Mouse (Mus musculus): ENCODE data around the gene Trim17.

Gene Trim17

GRCm38 (mm10) chr11:58968551-58968950, 14.1 kb downstream of the Trim17 start:
- DNase-seq (ENCODE audit: low read depth, low spot score) = no peak

- no peak for DNase-seq (ENCODE audit: low read depth, low spot score)
These were observed 14.5 kb downstream of the Trim17 start for GRCm38 (mm10) chr11:58969027-58969426.

- DNase-seq (ENCODE audit: low read depth, low spot score) = no peak
These were observed 15.2 kb downstream of the Trim17 start for GRCm38 (mm10) chr11:58969659-58970058.

- no peak for DNase-seq (ENCODE audit: low read depth, low spot score)
These were observed 16.5 kb downstream of the Trim17 start for GRCm38 (mm10) chr11:58970831-58971530.

GRCm38 (mm10) chr11:58971796-58972195, 17.3 kb downstream of the Trim17 start:
- DNase-seq (ENCODE audit: low read depth, low spot score) = no peak

DNA sequence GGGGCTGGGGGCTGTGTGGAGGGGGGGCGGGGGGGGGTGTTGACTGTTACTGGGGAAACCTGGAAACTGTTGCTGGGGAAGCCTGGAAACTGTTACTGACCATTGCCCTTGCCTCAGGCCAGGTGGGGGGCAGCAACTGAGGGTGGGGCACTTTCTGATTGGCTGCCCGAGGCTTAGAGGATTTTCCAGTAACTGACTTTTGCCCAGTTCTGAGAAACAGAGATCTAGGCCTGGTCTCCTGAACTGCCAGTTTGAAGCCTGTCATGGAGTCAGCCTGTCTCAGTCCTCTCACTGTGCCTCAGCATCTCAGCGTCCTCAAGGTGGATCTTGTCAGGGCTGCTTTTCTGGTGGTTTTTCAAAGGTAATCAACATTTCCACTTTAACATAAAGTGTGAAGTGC, 19.9 kb downstream of the Trim17 start:
- no peak for DNase-seq (ENCODE audit: low read depth, low spot score)

DNA sequence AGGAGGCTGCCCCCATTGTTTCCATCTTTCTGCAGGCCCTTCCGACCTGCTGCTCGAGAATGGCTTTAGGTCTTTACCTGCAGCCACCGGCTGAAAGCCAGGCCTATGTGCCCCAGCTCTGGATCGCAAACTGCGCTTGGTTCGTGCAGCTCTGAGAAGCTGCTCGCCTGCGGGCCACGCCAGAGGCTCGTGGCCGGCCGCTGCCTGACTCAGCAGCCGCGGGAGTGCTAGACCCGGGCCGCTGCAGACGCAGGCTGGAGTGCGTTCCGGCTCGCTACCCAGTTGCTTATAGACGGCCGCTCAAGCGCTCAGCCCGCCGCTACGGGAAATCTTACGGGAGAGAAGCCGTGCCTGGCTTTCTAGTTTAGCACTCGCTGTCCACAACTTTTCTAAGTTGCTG, 22.7 kb downstream of the Trim17 start:
- no peak for DNase-seq (ENCODE audit: low read depth, low spot score)

DNA sequence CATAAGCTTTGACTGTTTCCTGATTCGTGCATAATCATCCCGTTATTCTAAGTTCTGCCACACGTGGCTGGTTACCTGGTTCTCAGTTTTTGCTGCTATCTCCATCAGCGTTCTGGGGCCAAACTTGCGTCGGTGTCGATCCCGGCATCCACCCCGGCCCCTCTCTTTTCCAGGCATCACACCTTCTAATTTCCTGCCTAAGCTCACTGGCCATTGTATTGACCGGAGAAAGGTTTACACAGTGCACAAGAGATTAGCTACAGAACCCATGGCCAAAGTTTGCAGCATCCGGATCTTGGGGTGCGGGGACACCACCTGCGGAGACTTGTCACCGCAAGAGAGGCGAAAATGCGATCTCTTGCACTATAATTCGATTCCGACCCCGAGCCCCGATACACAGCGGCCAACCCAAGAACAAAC, 23.1 kb downstream of the Trim17 start:
- no peak for DNase-seq (ENCODE audit: low read depth, low spot score)

DNA sequence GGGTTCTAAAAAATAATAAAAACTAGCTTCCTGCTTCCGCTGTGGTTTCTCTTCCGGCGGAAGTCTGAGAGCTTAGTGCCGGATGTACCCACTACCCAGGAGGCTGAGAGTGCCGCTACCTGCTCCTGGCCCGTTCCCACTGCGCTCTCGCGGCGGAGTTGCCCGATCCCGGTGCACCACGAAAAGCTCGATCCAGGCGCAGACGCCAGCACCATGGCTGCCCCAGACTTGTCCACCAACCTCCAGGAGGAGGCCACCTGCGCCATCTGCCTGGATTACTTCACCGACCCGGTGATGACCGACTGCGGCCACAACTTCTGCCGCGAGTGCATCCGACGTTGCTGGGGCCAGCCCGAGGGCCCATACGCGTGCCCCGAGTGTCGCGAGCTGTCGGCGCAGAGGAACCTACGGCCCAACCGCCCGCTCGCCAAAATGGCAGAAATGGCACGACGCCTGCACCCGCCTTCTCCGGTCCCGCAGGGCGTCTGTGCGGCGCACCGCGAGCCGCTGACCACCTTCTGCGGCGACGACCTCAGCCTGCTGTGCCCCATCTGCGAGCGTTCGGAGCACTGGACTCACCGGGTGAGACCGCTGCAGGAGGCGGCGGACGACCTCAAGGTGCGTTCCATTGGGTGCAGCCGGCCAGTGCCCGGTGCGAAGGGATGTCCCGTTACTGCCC, 23.7 kb downstream of the Trim17 start, which contains the start of gene Trim11:
TSS of gene Trim11 (plus strand) at position 67 of the 679 bp plus-strand sequence.
- peak; percentile 43 for DNase-seq (ENCODE audit: low read depth, low spot score)

DNA sequence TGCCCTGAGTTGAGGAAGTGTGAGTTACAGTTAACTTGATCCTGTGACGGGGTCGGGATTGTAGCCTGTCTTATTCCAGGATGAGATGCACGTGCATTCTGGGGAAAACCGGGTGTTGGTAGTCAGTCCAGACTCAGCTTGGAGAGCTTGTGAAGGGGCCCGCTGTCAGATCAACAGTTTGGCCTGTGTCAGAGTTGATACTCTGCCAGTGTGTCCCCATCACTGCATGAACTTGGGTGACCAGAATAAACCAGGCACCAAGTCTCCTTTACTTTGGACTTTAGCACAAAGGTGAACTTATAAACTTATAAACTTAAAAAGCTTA, 24.2 kb downstream of the Trim17 start:
- no peak for DNase-seq (ENCODE audit: low read depth, low spot score)

DNA sequence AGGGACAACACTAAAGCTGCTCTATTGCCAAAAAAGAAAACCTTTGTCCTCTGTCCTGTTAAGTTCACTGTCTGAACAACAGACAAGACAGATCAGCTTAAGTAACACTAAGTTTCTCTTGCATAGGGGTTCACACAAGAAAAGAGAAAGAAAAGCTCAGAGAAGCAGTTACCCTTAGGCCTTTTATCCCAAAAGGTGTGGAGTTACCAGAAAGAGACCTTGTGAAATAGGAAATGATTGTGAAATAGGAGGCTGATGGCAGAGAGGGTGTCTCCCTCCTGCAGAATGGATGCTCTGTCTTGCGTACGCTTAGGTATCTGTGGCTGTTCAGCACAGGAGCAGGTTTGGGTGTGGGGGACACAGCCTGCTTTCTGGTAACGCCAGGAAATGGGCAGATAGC, 24.7 kb downstream of the Trim17 start:
- DNase-seq (ENCODE audit: low read depth, low spot score) = no peak

GRCm38 (mm10) chr11:58979661-58980060, 25.2 kb downstream of the Trim17 start:
- DNase-seq (ENCODE audit: low read depth, low spot score) = no peak

- no peak for DNase-seq (ENCODE audit: low read depth, low spot score)
These were observed 26.0 kb downstream of the Trim17 start for GRCm38 (mm10) chr11:58980381-58980990.

- DNase-seq (ENCODE audit: low read depth, low spot score) = no peak
These were observed 27.3 kb downstream of the Trim17 start for GRCm38 (mm10) chr11:58981541-58982447.

- no peak for DNase-seq (ENCODE audit: low read depth, low spot score)
These were observed 28.1 kb downstream of the Trim17 start for GRCm38 (mm10) chr11:58982471-58983097.

DNA sequence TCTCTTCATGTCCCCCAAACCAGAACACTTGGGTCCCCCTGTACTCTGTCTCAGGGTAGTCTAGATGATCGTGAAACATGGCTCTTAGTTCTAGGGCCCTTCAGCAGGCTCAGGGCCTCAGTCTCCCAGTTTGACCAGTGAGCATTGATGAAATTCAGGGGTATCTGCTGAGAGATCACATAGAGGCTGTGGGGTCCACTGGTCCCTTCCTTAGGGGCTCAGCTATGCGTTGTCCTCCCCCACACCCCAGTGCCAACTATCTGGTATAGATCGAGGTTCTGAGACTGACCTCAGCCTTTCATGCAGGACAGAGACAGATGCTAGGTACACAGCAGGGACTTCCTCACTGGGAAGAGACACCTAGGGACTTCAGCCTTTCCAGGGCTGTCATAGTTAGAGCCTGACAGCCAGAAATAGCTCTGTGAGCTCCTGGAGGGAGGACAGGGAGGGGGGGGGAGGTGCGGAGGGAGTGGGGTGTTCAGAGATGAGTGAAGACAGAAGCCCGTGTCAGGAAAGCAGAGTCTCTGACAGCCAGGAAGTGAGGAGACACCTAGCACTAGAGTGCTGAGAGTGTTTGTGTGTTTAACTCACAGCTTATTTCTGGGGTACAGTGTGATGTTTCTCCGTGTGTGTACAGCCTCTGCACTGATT, 29.3 kb downstream of the Trim17 start:
- DNase-seq (ENCODE audit: low read depth, low spot score) = no peak

DNA sequence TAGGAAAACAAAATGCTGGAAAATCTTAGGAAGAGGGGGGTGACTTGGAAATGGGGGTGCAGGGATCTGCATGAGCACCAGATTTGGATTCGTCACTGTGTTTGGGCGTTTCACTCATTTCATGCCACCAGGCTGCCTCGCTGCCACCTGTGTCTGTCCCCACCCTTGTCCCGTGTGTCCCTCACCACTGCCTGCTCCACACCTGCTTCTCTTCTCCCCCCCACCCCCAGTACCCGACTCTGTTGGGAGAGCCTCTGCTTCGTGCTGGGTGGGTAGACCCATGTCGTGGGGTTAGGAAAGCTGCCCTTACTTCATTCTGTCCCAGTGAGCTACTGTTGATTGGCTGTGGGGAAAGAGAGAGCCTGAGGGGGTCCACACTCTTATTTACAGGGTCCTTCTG, 30.2 kb downstream of the Trim17 start:
- DNase-seq (ENCODE audit: low read depth, low spot score) = no peak

DNA sequence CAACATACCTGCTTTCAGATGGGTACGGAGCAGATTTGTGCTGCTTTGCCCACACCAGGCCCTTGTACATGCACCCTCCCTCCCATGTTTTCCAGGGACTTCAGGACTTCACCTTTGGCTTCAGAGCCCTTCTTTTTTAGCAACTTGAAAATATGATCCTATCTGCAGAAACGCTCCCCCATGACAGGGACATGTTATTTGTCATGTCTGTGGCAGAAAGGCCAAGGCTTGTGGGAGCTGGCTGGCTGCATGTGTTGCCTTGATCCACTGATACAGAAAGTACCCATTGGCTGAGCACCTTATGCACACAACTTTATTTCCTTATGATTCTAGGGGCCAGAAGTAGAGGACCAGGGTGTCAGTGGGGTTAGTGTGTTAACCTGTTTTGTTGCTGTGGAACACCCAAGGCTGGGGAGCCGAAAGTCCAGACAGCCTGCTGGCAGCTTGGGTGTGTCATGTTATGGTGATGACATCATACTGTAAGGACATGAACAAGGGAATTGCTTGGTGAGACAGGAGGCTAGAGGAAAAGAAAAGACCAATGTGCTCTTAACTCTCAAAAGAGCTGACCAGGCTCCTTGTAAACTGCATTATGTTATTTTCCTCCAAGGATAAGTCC, 30.9 kb downstream of the Trim17 start:
- DNase-seq (ENCODE audit: low read depth, low spot score) = no peak

GRCm38 (mm10) chr11:58989166-58989565, 34.7 kb downstream of the Trim17 start:
- no peak for DNase-seq (ENCODE audit: low read depth, low spot score)

DNA sequence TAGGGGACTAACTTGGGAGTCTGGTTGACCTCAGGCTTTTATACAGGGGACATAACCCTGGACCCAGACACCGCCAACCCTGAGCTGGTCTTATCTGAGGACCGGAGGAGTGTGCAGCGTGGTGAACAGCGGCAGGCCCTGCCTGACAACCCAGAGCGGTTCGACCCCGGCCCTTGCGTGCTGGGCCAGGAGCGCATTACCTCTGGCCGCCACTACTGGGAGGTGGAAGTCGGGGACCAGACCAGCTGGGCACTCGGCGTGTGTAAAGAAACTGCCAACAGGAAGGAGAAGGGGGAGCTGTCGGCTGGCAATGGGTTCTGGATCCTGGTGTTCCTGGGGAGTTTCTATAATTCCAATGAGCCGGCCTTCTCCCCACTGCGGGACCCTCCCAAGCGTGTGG, 35.7 kb downstream of the Trim17 start:
- DNase-seq (ENCODE audit: low read depth, low spot score) = no peak

- no peak for DNase-seq (ENCODE audit: low read depth, low spot score)
These were observed 36.3 kb downstream of the Trim17 start for GRCm38 (mm10) chr11:58990794-58991193.
